Mouse (Mus musculus): Measurements from ENCODE around the gene Rmnd5b.

- no peak for TF ChIP-seq POLR2A (IDR thresholded peaks at IDR 0.05; ENCODE audit: borderline replicate concordance, low read depth, low read length)
- no peak for TF ChIP-seq CTCF (IDR thresholded peaks at IDR 0.05; ENCODE audit: low read depth, low read length)
Observed at GRCm38 (mm10) chr11:51595459-51596083, 40.1 kb downstream of the Rmnd5b start.

All from bone marrow macrophage, adult 2 months (primary cell).